Mouse (Mus musculus) CH12.LX (cell line): ENCODE data around the gene Tgm1. TPM values are rescaled to one million over a fixed set of nuclear protein-coding genes. Genes with fewer than 3 reads are reported as not detected.

ENCODE experiments used
- DNase-seq: peaks from one replicate; pipeline ENCODE4 v3.0.0-alpha.2; 2013; ENCODE audit errors: extremely low read depth
- H3K27ac ChIP-seq: 2 replicates; pipeline ENCODE4 v1.5.1; 2012; ENCODE audit warnings: low read depth, mild to moderate bottlenecking, control low read depth, moderate library complexity; ENCODE audit not compliant: insufficient read depth
- H3K27me3 ChIP-seq: replicated peaks from 2 replicates; pipeline ENCODE3; 2012; ENCODE audit warnings: inconsistent platforms
- H3K36me3 ChIP-seq, 2 experiments: replicated peaks in 1 of 2; 2 replicates each; pipeline versions ENCODE3 to v1.6.1; 2012; ENCODE audit warnings: inconsistent platforms in 1 of 2, low read length in 1 of 2, mild to moderate bottlenecking in 1 of 2, mixed read lengths in 1 of 2, moderate library complexity in 1 of 2; ENCODE audit not compliant: control insufficient read depth in 1 of 2, insufficient read depth in 1 of 2
- H3K4me1 ChIP-seq, 2 experiments: 2 replicates each; pipeline ENCODE4 v1.6.1; 2012; ENCODE audit warnings: inconsistent platforms in 1 of 2, moderate library complexity in 1 of 2; ENCODE audit not compliant: insufficient read depth in 2 of 2, control insufficient read depth in 1 of 2
- H3K4me2 ChIP-seq: 2 replicates; pipeline ENCODE4 v1.6.1; 2012; ENCODE audit warnings: low read depth, mild to moderate bottlenecking, control low read depth; ENCODE audit not compliant: poor library complexity, insufficient read depth, severe bottlenecking
- H3K4me3 ChIP-seq, 3 experiments: fragments of 150-350 bp in 1 of 3; sonication (generic) in 1 of 3; replicated peaks in 1 of 3; 2 replicates each; pipeline versions ENCODE3 to v1.5.1; 2011 to 2012; ENCODE audit warnings: low read depth in 2 of 3, low read length in 2 of 3, mild to moderate bottlenecking in 2 of 3, moderate library complexity in 2 of 3, control low read depth in 1 of 3, improper control_type of control experiment in 1 of 3, inconsistent platforms in 1 of 3, mixed read lengths in 1 of 3; ENCODE audit not compliant: poor library complexity in 1 of 3
- H3K79me2 ChIP-seq: replicated peaks from 2 replicates; pipeline ENCODE4 v1.6.1; 2012; ENCODE audit warnings: mild to moderate bottlenecking, moderate library complexity; ENCODE audit not compliant: control insufficient read depth, poor library complexity, insufficient read depth, severe bottlenecking; ENCODE audit errors: extremely low read depth
- H3K9ac ChIP-seq: 2 replicates; pipeline ENCODE4 v1.6.1; 2012; ENCODE audit warnings: low read depth, mild to moderate bottlenecking, control low read depth, moderate library complexity; ENCODE audit not compliant: insufficient read depth
- H3K9me3 ChIP-seq: replicated peaks from 2 replicates; pipeline ENCODE3; 2012; ENCODE audit warnings: low read length, inconsistent platforms, mixed read lengths
- CHD2 ChIP-seq: IDR thresholded peaks from 2 replicates; pipeline ENCODE4 v1.6.1; 2011; ENCODE audit warnings: low read length, improper control_type of control experiment
- CTCF ChIP-seq, 2 experiments: IDR thresholded peaks in 1 of 2; conservative IDR thresholded peaks in 1 of 2; 2 replicates each; pipeline ENCODE4 v1.5.1; 2011 to 2012; ENCODE audit warnings: low read depth in 2 of 2, low read length in 2 of 2, improper control_type of control experiment in 1 of 2, inconsistent platforms in 1 of 2, mild to moderate bottlenecking in 1 of 2, moderate library complexity in 1 of 2
- E2F4 ChIP-seq: IDR thresholded peaks from 2 replicates; pipeline ENCODE4 v1.6.1; 2011; ENCODE audit warnings: low read depth, low read length, improper control_type of control experiment; ENCODE audit not compliant: insufficient replicate concordance
- ELF1 ChIP-seq: IDR thresholded peaks from 2 replicates; pipeline ENCODE4 v1.6.1; 2014; ENCODE audit warnings: low read depth, mild to moderate bottlenecking, inconsistent platforms, low read length, improper control_type of control experiment
- EP300 ChIP-seq: IDR thresholded peaks from 2 replicates; pipeline ENCODE4 v1.6.1; 2011; ENCODE audit warnings: low read length, improper control_type of control experiment
- ETS1 ChIP-seq: conservative IDR thresholded peaks from 2 replicates; pipeline ENCODE4 v1.6.1; 2012; ENCODE audit warnings: low read depth, mild to moderate bottlenecking, inconsistent platforms, low read length, improper control_type of control experiment, moderate library complexity
- IRF4 ChIP-seq: IDR thresholded peaks from 2 replicates; pipeline ENCODE4 v1.6.1; 2014; ENCODE audit warnings: low read depth, mild to moderate bottlenecking, inconsistent platforms, low read length, improper control_type of control experiment
- JUND ChIP-seq: conservative IDR thresholded peaks from 2 replicates; pipeline ENCODE4 v1.6.1; 2011; ENCODE audit warnings: low read depth, low read length, improper control_type of control experiment
- KAT2A ChIP-seq: IDR thresholded peaks from 2 replicates; pipeline ENCODE4 v1.6.1; 2012; ENCODE audit warnings: low read length, improper control_type of control experiment, inconsistent platforms; ENCODE audit not compliant: insufficient replicate concordance
- MAFK ChIP-seq: IDR thresholded peaks from 2 replicates; pipeline ENCODE4 v1.6.1; 2011; ENCODE audit warnings: low read length, improper control_type of control experiment; ENCODE audit not compliant: insufficient replicate concordance
- MAZ ChIP-seq: IDR thresholded peaks from 2 replicates; pipeline ENCODE4 v1.6.1; 2012; ENCODE audit warnings: low read depth, mild to moderate bottlenecking, inconsistent platforms, low read length, improper control_type of control experiment, moderate library complexity
- MEF2A ChIP-seq: IDR thresholded peaks from 2 replicates; pipeline ENCODE4 v1.6.1; 2014; ENCODE audit warnings: low read depth, mild to moderate bottlenecking, inconsistent platforms, low read length, improper control_type of control experiment, borderline replicate concordance
- MXI1 ChIP-seq: IDR thresholded peaks from 2 replicates; pipeline ENCODE4 v1.6.1; 2011; ENCODE audit warnings: mild to moderate bottlenecking, low read depth, low read length, improper control_type of control experiment
- MYC ChIP-seq: IDR thresholded peaks from 2 replicates; pipeline ENCODE4 v1.6.1; 2011; ENCODE audit warnings: low read depth, mild to moderate bottlenecking, improper control_type of control experiment, low read length
- PAX5 ChIP-seq: IDR thresholded peaks from 2 replicates; pipeline ENCODE4 v1.6.1; 2012; ENCODE audit warnings: low read length, inconsistent platforms, mixed read lengths
- POLR2AphosphoS2 ChIP-seq: IDR thresholded peaks from 2 replicates; pipeline ENCODE4 v1.6.1; 2011; ENCODE audit warnings: low read depth, low read length, improper control_type of control experiment
- SMC3 ChIP-seq: IDR thresholded peaks from 2 replicates; pipeline ENCODE4 v1.6.1; 2011; ENCODE audit warnings: low read depth, low read length, improper control_type of control experiment
- USF2 ChIP-seq: conservative IDR thresholded peaks from 2 replicates; pipeline ENCODE4 v1.6.1; 2011; ENCODE audit warnings: low read depth, low read length, improper control_type of control experiment
- ZNF384 ChIP-seq: IDR thresholded peaks from 2 replicates; pipeline ENCODE4 v1.6.1; 2012; ENCODE audit warnings: low read depth, low read length, improper control_type of control experiment, inconsistent platforms
- dilution Hi-C: fragments of 300-500 bp; cut with MboI; formaldehyde crosslinking; loops from 2 replicates; pipeline ENCODE4 v1.14.3; 2020; ENCODE audit warnings: low sequenced_read_pairs; ENCODE audit not compliant: extremely low pct_unique_long_range_greater_than_20kb, extremely low pct_ligation_motif_present
- in situ Hi-C: fragments of 300-500 bp; cut with MboI; formaldehyde crosslinking; loops from 3 replicates; pipeline ENCODE4 v1.14.3; 2019; ENCODE audit warnings: low sequenced_read_pairs, low pct_ligation_motif_present, low pct_unique_long_range_greater_than_20kb, mixed read lengths
- polyA plus RNA-seq: library from polyadenylated mRNA; unstranded; fragments of >175 nt; gene quantifications from 2 replicates; pipeline ENCODE4 v1.2.1, GENCODE M21; 2012; ENCODE audit warnings: low read depth; ENCODE audit not compliant: insufficient read length
- total RNA-seq, 2 experiments: library from RNA; depleted of rRNA; stranded (reverse); fragments of 300-350 nt in 1 of 2; fragments of >200 nt in 1 of 2; gene quantifications; 2 replicates each; pipeline ENCODE4 v1.2.3; 2012 to 2014

The Tgm1 gene
- total and polyA plus RNA-seq, 3 experiments: 0.07 to 0.14 TPM; not detected in 1

- TF ChIP-seq ETS1 (peak; percentile 98), CHD2 (peak; percentile 73; the same call in 1 of the 2 replicates), POLR2AphosphoS2 (no peak; the same call in 1 of the 2 replicates), ELF1 (peak; percentile 91), JUND (peak; percentile 71), MYC (no peak), MAZ (peak; percentile 84), IRF4 (peak; percentile 84), EP300 (peak; percentile 37; the same call in 1 of the 2 replicates), MEF2A (peak; percentile 80)
Measured at GRCm38 (mm10) chr14:55681160-55682117, 32.3 kb downstream of the Tgm1 start, which contains the start of gene Tinf2 (continued).

- in situ Hi-C loops: no loop called here
- TF ChIP-seq MXI1: no peak
- no peak for TF ChIP-seq PAX5
- no peak for TF ChIP-seq CTCF (conservative IDR thresholded peaks at IDR 0.05 in 1 of 2, IDR thresholded peaks at IDR 0.05 in 1 of 2; ENCODE audit: low read depth in 2 of 2, low read length in 2 of 2)
- TF ChIP-seq SMC3: no peak
- TF ChIP-seq MAFK: no peak
- no peak for TF ChIP-seq KAT2A
- no peak for TF ChIP-seq USF2
- H3K36me3 ChIP-seq: peaks cover 48 to 60% of the 10 kb centered on the region in 2 experiments
- no peak overlapping the region for H3K4me3 ChIP-seq
- H3K4me2 ChIP-seq: no peak overlapping the region
- H3K27me3 ChIP-seq: no peaks in the 10 kb centered on the region
- H3K4me1 ChIP-seq: peaks cover 5 to 61% of the 10 kb centered on the region in 2 experiments
- H3K9me3 ChIP-seq: no peaks in the 10 kb centered on the region
- peaks cover 2% of the 10 kb centered on the region for H3K79me2 ChIP-seq
- dilution Hi-C loops: no loop called here
- no peak overlapping the region for H3K9ac ChIP-seq
- peak; percentile 25 for DNase-seq
- no peak overlapping the region for H3K27ac ChIP-seq
Measured at GRCm38 (mm10) chr14:55677615-55678014, 36.1 kb downstream of the Tgm1 start.

DNA sequence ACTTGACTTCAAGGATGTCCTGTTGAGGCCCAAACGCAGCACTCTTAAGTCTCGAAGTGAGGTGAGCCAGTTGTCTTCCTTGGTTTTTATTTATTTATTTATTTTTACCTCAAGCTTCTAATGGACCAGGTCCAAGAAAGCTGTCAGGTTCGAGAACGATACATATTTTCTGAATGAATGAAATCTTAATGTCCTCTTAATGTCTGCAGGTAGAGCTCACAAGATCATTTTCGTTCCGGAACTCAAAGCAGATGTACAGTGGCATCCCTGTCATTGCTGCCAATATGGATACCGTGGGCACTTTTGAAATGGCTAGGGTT, 41.0 kb downstream of the Tgm1 start:
- Histone ChIP-seq H3K4me3 (peak overlapping the region; percentile 56 to 76 (median 68)), H3K36me3 (peaks cover 23 to 54% of the 10 kb centered on the region in 2 experiments), H3K9ac (peak overlapping the region; percentile 89), H3K9me3 (no peaks in the 10 kb centered on the region), H3K4me2 (peak overlapping the region; percentile 95), H3K4me1 (peaks cover 15 to 60% of the 10 kb centered on the region in 2 experiments; a peak in 3 of 4 replicates), H3K27ac (peak overlapping the region; percentile 80)
- DNase-seq: peak; percentile 33
- dilution Hi-C loops: no loop called here
- in situ Hi-C loops: no loop called here
- TF ChIP-seq E2F4 (no peak), ZNF384 (no peak), USF2 (no peak)
- TF ChIP-seq, all 38 proteins: peak for 0
- H3K27me3 ChIP-seq: no peaks in the 10 kb centered on the region
- H3K79me2 ChIP-seq: peaks cover 40% of the 10 kb centered on the region
